Comparison of ENCODE assay signal across 9 mouse cellular contexts in the genomic region with DNA sequence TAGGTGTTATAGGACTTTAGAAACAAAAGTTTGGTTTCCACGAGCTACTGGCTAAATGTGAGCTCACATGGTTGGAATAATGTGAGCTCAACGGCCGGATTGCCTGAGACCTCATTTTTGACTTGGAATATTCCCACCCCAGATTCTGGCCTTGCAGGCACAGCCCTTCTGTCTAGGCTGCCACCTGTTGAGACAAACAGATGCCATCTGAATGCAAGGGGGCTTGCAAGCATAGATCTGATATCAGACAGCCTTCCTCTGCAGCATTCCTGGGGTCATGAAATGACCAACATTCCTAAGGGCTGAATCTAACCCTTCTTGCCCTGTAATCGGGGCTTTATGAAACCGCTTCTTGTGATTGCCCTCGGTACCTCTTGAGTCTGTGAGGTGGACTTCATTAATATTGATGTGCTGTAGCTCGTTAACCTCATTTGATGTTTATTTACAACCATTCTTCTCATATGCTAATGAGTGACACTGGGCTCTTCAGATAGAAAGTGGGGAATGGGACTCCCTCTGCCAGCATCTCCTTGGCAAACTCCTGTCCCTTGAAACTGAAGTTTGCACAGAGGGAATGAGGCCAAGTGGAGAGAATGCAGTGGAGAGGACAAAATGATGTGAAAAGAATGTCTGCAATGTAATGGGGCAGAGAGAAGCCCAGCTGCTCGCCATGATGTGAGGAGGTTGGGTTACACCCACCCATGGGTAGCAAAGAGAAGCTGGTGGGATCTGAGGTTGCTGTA.
A peak's percentile ranks its signal among the peaks of the same experiment; 100 is the strongest.
DNase-seq lines count a peak whose midpoint lies in the region; ATAC-seq and TF ChIP-seq lines count a peak whose summit lies in the region.
"Had no signal": no experiment of that assay in that cellular context is flagged by ENCODE, and none has a peak within 500 bp of the region (broad histone marks: within the 10 kb centered on the region; RNA-seq: fewer than 3 reads in every experiment).

No protein-coding gene starts in this region.

- 8% methylated on average over 8 of the region's 8 CpGs for WGBS in forebrain, embryonic 14.5 days
- 61% methylated on average over 8 of the region's 8 CpGs for WGBS in midbrain, postnatal 0 days
- 78% methylated on average over 8 of the region's 8 CpGs for WGBS in liver, embryonic 11.5 days

- H3K4me3 ChIP-seq in layer of hippocampus, adult 2 months: no peak overlapping the region
- no peak overlapping the region for H3K4me3 ChIP-seq in forebrain, embryonic 14.5 days (ENCODE audit: low read depth, low read length)
- no peak overlapping the region for H3K4me3 ChIP-seq in midbrain, postnatal 0 days (ENCODE audit: low read depth, low read length)
- H3K4me3 ChIP-seq in liver, embryonic 11.5 days (ENCODE audit: low read depth, low read length): no peak overlapping the region

- ATAC-seq in forebrain, embryonic 14.5 days: peak; percentile 40
- no peak for ATAC-seq in midbrain, postnatal 0 days (ENCODE audit: low FRiP score)
- no peak for ATAC-seq in inflammation-experienced regulatory T-cells, adult 6 months
- no peak for ATAC-seq in liver, embryonic 11.5 days (replicated peaks; ENCODE audit: low FRiP score)

- TF ChIP-seq CTCF in layer of hippocampus, adult 2 months (conservative IDR thresholded peaks at IDR 0.05): no peak
- TF ChIP-seq CTCF in brain, embryonic 14.5 days (IDR thresholded peaks at IDR 0.05; ENCODE audit: borderline replicate concordance, extremely low read depth, insufficient read depth, insufficient read length): no peak
- TF ChIP-seq CTCF in midbrain, postnatal 0 days (IDR thresholded peaks at IDR 0.05): no peak

- no peaks in the 10 kb centered on the region for H3K27me3 ChIP-seq in forebrain, embryonic 14.5 days (replicated peaks; ENCODE audit: control insufficient read depth, insufficient read depth, low read length)
- H3K27me3 ChIP-seq in midbrain, postnatal 0 days (ENCODE audit: insufficient read depth, low read length): no peaks in the 10 kb centered on the region
- no peaks in the 10 kb centered on the region for H3K27me3 ChIP-seq in liver, embryonic 11.5 days (replicated peaks; ENCODE audit: control insufficient read depth, insufficient read depth, low read length)

- no peaks in the 10 kb centered on the region for H3K9me3 ChIP-seq in forebrain, embryonic 14.5 days (replicated peaks; ENCODE audit: control insufficient read depth, low read length)
- H3K9me3 ChIP-seq in midbrain, postnatal 0 days (ENCODE audit: low read length): no peaks in the 10 kb centered on the region
- no peaks in the 10 kb centered on the region for H3K9me3 ChIP-seq in liver, embryonic 11.5 days (ENCODE audit: control insufficient read depth, low read length)

- no peak overlapping the region for H3K4me2 ChIP-seq in forebrain, embryonic 14.5 days (ENCODE audit: low read length)
- no peak overlapping the region for H3K4me2 ChIP-seq in midbrain, postnatal 0 days (ENCODE audit: low read depth, low read length, poor library complexity, severe bottlenecking)
- H3K4me2 ChIP-seq in liver, embryonic 11.5 days: no peak overlapping the region

- peak overlapping the region; percentile 71 for H3K27ac ChIP-seq in layer of hippocampus, adult 2 months
- peak overlapping the region; percentile 71 for H3K27ac ChIP-seq in forebrain, embryonic 14.5 days (ENCODE audit: low read depth, low read length)
- H3K27ac ChIP-seq in midbrain, postnatal 0 days (ENCODE audit: low read depth, low read length): no peak overlapping the region
- no peak overlapping the region for H3K27ac ChIP-seq in liver, embryonic 11.5 days (ENCODE audit: low read depth, low read length)

- DNase-seq in layer of hippocampus, adult 2 months (ENCODE audit: low spot score in 2 of 2): no peak
- DNase-seq in layer of hippocampus, adult 18-20 months (ENCODE audit: low spot score in 2 of 2): no peak
- peak; percentile 91 for DNase-seq in brain, embryonic 14.5 days (ENCODE audit: low read depth)
- DNase-seq in forebrain, embryonic 14.5 days (ENCODE audit: low spot score): peak; percentile 77
- peak; percentile 51 for DNase-seq in midbrain, postnatal 0 days (ENCODE audit: low spot score)
- DNase-seq in liver, embryonic 11.5 days (ENCODE audit: low spot score): no peak
- DNase-seq: adrenal gland, postnatal 14 days; thymus, postnatal 14 days had no signal

- no peak for TF ChIP-seq POLR2A in brain, embryonic 14.5 days (IDR thresholded peaks at IDR 0.05; ENCODE audit: borderline replicate concordance, extremely low read depth, insufficient read depth, insufficient read length, poor library complexity, severe bottlenecking)

- no peak overlapping the region for H3K9ac ChIP-seq in forebrain, embryonic 14.5 days (ENCODE audit: low read length)
- H3K9ac ChIP-seq in midbrain, postnatal 0 days (replicated peaks; ENCODE audit: low read length, poor library complexity, severe bottlenecking): no peak overlapping the region
- H3K9ac ChIP-seq in liver, embryonic 11.5 days (ENCODE audit: low read depth, low read length): no peak overlapping the region

- peaks cover 32% of the 10 kb centered on the region for H3K4me1 ChIP-seq in forebrain, embryonic 14.5 days (ENCODE audit: control insufficient read depth, insufficient read depth, low read length)
- H3K4me1 ChIP-seq in midbrain, postnatal 0 days (ENCODE audit: insufficient read depth, low read length): peaks cover 8% of the 10 kb centered on the region; the same call in 1 of the 2 replicates
- H3K4me1 ChIP-seq in liver, embryonic 11.5 days (replicated peaks; ENCODE audit: control insufficient read depth, insufficient read depth, low read length): no peaks in the 10 kb centered on the region; the same call in 1 of the 2 replicates

- H3K36me3 ChIP-seq in forebrain, embryonic 14.5 days (ENCODE audit: control insufficient read depth, insufficient read depth, low read length): no peaks in the 10 kb centered on the region
- no peaks in the 10 kb centered on the region for H3K36me3 ChIP-seq in midbrain, postnatal 0 days (ENCODE audit: insufficient read depth, low read length)
- no peaks in the 10 kb centered on the region for H3K36me3 ChIP-seq in liver, embryonic 11.5 days (ENCODE audit: control insufficient read depth, insufficient read depth, low read length)

Comparison
In these comparisons a context has a peak if more than half of its experiments do, and no peak if none do; other contexts are left out.
1. DNase-seq: peak in brain, embryonic 14.5 days (single experiment), forebrain, embryonic 14.5 days (single experiment) and midbrain, postnatal 0 days (single experiment); none in layer of hippocampus, adult 2 months (0 of 2), layer of hippocampus, adult 18-20 months (0 of 2) and liver, embryonic 11.5 days (single experiment).
2. H3K27ac ChIP-seq: peak in layer of hippocampus, adult 2 months (single experiment) and forebrain, embryonic 14.5 days (single experiment); none in midbrain, postnatal 0 days (single experiment) and liver, embryonic 11.5 days (single experiment).